Comparison of ENCODE assay signal across 9 mouse cellular contexts in the genomic region with DNA sequence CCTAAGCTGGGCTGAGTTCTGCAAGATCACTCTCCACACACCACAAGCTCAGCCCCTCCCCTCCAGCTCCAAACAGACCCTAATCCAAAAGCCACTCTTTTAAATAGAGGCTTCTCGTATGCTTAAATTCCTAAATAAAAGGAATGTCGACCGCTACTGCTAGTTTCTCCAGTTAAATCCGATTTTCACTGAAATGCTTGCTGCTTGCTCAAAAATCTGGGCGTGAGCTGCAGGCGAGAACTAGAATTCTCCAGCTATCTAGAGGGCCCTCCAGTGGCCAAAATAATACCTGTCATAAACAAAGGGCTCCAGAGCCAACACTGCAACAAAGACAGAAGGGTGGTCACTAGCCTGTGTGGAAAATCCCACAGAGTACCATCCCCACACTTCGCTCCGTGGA.
DNase-seq lines count a peak whose midpoint lies in the region; ATAC-seq and TF ChIP-seq lines count a peak whose summit lies in the region.
"Had no signal": no experiment of that assay in that cellular context is flagged by ENCODE, and none has a peak within 500 bp of the region (broad histone marks: within the 10 kb centered on the region; RNA-seq: fewer than 3 reads in every experiment).

No protein-coding gene starts in this region.

- peak overlapping the region; percentile 14; the same call in 1 of the 2 replicates for H3K4me3 ChIP-seq in hindbrain, embryonic 14.5 days (replicated peaks; ENCODE audit: low read length)
- H3K4me3 ChIP-seq in midbrain, embryonic 12.5 days, result no peak overlapping the region
- no peak overlapping the region for H3K4me3 ChIP-seq in stomach, postnatal 0 days (ENCODE audit: low read depth, low read length)

- peak overlapping the region; percentile 97 for H3K27ac ChIP-seq in hindbrain, embryonic 14.5 days
- peak overlapping the region; percentile 85 for H3K27ac ChIP-seq in midbrain, embryonic 12.5 days (replicated peaks)
- peak overlapping the region; percentile 49; the same call in 1 of the 2 replicates for H3K27ac ChIP-seq in stomach, postnatal 0 days (replicated peaks)

- peaks cover 40% of the 10 kb centered on the region for H3K4me1 ChIP-seq in hindbrain, embryonic 14.5 days (replicated peaks; ENCODE audit: control insufficient read depth, insufficient read depth, low read length)
- peaks cover 50% of the 10 kb centered on the region for H3K4me1 ChIP-seq in midbrain, embryonic 12.5 days
- H3K4me1 ChIP-seq in stomach, postnatal 0 days (replicated peaks; ENCODE audit: control insufficient read depth, insufficient read depth), result no peaks in the 10 kb centered on the region; the same call in 1 of the 2 replicates

- H3K9ac ChIP-seq in hindbrain, embryonic 14.5 days, result peak overlapping the region; percentile 71
- 0 out of 2 replicates have a peak overlapping the region, but pooled peaks have one; percentile 39 for H3K9ac ChIP-seq in midbrain, embryonic 12.5 days (replicated peaks)
- no peak overlapping the region for H3K9ac ChIP-seq in stomach, postnatal 0 days (ENCODE audit: low read length)

- no peaks in the 10 kb centered on the region for H3K9me3 ChIP-seq in hindbrain, embryonic 14.5 days (ENCODE audit: control insufficient read depth, low read length)
- no peaks in the 10 kb centered on the region for H3K9me3 ChIP-seq in midbrain, embryonic 12.5 days
- H3K9me3 ChIP-seq in stomach, postnatal 0 days (ENCODE audit: control insufficient read depth, low read length), result no peaks in the 10 kb centered on the region

- H3K36me3 ChIP-seq in hindbrain, embryonic 14.5 days (replicated peaks; ENCODE audit: control insufficient read depth, insufficient read depth), result no peaks in the 10 kb centered on the region
- H3K36me3 ChIP-seq in midbrain, embryonic 12.5 days, result no peaks in the 10 kb centered on the region
- no peaks in the 10 kb centered on the region for H3K36me3 ChIP-seq in stomach, postnatal 0 days (ENCODE audit: control insufficient read depth, insufficient read depth, low read length)
- H3K36me3 ChIP-seq: G1E had no signal

- H3K27me3 ChIP-seq in hindbrain, embryonic 14.5 days (ENCODE audit: control insufficient read depth, insufficient read depth, low read length), result no peaks in the 10 kb centered on the region
- no peaks in the 10 kb centered on the region for H3K27me3 ChIP-seq in midbrain, embryonic 12.5 days
- no peaks in the 10 kb centered on the region for H3K27me3 ChIP-seq in stomach, postnatal 0 days (ENCODE audit: control insufficient read depth, insufficient read depth, low read length)

- peak; percentile 85 to 88 for DNase-seq in cerebellum, postnatal 10 days
- DNase-seq in adrenal gland, postnatal 36 days, result peak; percentile 22 to 61
- peak; percentile 54 to 68 for DNase-seq in frontal cortex, postnatal 14 days (ENCODE audit: low spot score in 2 of 2)
- DNase-seq in hindbrain, embryonic 14.5 days (ENCODE audit: low spot score), result peak; percentile 92
- peak; percentile 71 to 81 for DNase-seq in left cerebral cortex, adult 18-20 months (ENCODE audit: low spot score in 2 of 2)
- peak; percentile 51 for DNase-seq in stomach, postnatal 0 days (ENCODE audit: low spot score)

- no peak for TF ChIP-seq EP300 in stomach, postnatal 0 days (optimal IDR thresholded peaks at IDR 0.05)

- TF ChIP-seq CTCF in stomach, postnatal 0 days (IDR thresholded peaks at IDR 0.05; ENCODE audit: low read depth), result peak; percentile 83

- H3K4me2 ChIP-seq in hindbrain, embryonic 14.5 days (replicated peaks), result peak overlapping the region; percentile 62
- peak overlapping the region; percentile 33 for H3K4me2 ChIP-seq in midbrain, embryonic 12.5 days (replicated peaks)
- H3K4me2 ChIP-seq in stomach, postnatal 0 days (replicated peaks; ENCODE audit: low read depth), result 0 out of 2 replicates have a peak overlapping the region, but pooled peaks have one; percentile 25

- 4% methylated on average over 8 of the region's 8 CpGs for WGBS in hindbrain, embryonic 14.5 days
- WGBS in midbrain, embryonic 12.5 days, result 4% methylated on average over 8 of the region's 8 CpGs
- 10% methylated on average over 8 of the region's 8 CpGs for WGBS in stomach, postnatal 0 days

- ATAC-seq in cerebellum, adult (ENCODE audit: insufficient number of reproducible peaks, low FRiP score, low TSS enrichment), result no peak
- ATAC-seq in hindbrain, embryonic 14.5 days (ENCODE audit: low FRiP score), result 0 out of 2 replicates have a peak, but pooled peaks have one; percentile 39
- peak; percentile 47; the same call in 1 of the 2 replicates for ATAC-seq in midbrain, embryonic 12.5 days (ENCODE audit: low FRiP score, low read depth)
- ATAC-seq in stomach, postnatal 0 days (ENCODE audit: low FRiP score, low TSS enrichment), result no peak; the same call in 1 of the 2 replicates

Comparison
In these comparisons a context has a peak if more than half of its experiments do, and no peak if none do; other contexts are left out.
1. DNase-seq: peak in every context shown above with its lines; median percentile 92 in hindbrain, embryonic 14.5 days; 86 in cerebellum, postnatal 10 days; 76 in left cerebral cortex, adult 18-20 months; 61 in frontal cortex, postnatal 14 days; 51 in stomach, postnatal 0 days; 42 in adrenal gland, postnatal 36 days.
2. ATAC-seq: peak in hindbrain, embryonic 14.5 days (single experiment) and midbrain, embryonic 12.5 days (single experiment); none in cerebellum, adult (single experiment) and stomach, postnatal 0 days (single experiment).
3. Peak in every context shown above with its lines, with median percentiles within 50 percentile points of each other: H3K27ac ChIP-seq and H3K4me2 ChIP-seq.